Mouse (Mus musculus): Measurements from ENCODE around the gene Stk38. TPM values are rescaled to one million over a fixed set of nuclear protein-coding genes. Genes with fewer than 3 reads are reported as not detected.

Stk38 gene
- total RNA-seq, 4 experiments from 2014 or later, result 46.7 to 54.7 (median 48.4) TPM

DNA sequence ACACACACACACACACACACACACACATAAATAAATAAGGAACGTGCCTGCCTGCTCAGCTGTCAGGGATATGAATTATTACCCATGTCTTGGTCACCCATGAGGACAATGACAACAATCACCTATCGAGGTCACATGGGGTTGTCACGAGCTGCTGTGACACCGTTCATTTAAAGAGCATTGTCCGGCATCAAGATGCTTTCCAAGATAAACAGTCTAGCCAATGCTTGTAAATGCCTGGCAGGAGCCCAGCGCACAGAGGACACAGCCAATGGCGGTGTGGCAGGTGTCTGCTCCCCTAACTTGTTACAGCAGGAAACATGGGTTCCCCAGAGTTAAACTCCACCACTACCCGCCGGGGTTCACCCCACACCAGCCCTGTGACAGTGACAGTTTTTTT lies 79.8 kb downstream of the Stk38 start:
- no peak for DNase-seq (ENCODE audit: low spot score in 2 of 2)

DNA sequence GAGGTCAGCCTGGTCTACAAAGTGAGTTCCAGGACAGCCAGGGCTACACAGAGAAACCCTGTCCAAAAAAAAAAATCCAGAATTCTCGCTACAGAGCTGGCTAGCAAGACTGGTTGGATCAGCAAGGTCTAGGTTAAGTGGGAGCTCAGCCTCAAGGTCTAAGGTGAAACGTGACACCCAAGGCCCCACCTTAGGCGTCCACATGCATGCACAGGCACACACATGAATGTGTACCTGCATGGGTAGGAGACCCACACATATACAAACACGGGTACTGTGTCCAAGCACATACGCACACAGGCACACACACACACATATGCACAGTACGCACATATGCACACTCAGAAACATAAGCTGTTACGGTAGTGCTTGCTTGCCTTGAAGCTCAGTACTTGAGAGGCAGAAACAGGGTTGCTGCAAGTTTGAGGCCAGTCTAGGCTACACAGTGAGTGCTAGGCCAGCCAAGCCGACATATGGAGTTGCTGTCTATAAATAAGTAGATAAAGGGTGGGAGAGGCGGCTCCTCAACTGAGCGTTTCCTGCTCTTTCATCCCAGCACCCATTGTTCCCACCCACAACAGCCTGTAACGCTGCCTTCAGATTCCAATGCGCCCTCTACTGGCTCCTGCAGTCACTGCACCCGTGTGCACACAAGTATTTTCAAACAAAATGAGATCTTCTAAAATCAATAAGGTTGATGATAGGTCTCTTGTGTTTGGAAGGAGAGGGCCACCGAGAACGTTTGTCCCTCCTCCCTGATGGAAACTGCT lies 80.7 kb downstream of the Stk38 start:
- no peak for DNase-seq (ENCODE audit: low spot score in 2 of 2)

DNA sequence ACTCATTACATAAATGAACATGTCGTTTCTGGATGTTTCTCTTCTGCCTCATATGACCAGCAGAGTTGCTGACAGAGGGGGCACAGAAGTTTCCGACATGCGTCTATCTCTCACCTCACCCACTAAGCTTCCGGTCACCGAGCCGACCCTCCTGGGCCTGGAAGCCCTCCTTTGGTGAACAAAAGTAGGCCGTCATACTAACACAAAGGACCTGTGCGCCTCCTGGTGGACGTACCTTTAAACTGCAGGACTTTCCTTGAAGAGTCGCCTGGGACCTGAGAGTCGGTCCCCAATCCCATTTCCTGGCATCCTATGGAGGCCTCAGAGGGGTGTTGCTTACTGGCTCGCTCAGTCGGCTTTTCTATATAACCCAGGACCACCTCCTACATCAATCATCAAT lies 81.4 kb downstream of the Stk38 start:
- DNase-seq (ENCODE audit: low spot score in 2 of 2), result peak; percentile 65 to 80

DNA sequence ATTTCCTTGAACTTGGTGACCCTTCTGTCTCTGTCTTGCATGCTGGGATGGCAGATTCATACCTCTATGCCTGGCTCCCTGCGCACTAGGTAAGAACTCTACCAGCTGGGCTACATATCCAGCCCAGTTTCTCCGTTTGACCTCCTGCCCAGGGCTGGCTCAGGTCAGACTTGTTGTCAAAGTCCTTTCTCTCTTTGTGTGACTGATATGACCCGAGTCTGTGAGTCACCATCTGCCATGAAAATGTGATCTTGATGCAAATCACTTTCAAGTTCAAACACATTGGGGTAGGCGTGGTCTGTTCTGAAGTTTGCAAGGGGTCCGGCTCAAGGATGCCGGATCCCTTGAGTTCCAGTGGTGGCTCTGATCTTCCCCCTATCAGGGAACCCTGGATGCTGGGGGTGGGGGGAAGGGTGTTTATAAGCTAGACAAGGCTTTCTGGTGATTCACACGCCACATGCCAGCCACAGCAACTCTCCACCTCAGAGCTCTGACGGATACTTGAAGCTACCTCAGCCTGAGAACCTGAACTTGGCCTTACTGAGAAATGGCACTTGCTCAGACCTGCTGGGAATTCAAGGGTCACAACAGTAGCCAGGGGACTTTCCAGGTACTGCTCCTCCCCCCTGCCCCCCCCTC lies 82.7 kb downstream of the Stk38 start:
- DNase-seq (ENCODE audit: low spot score in 2 of 2), result no peak

DNA sequence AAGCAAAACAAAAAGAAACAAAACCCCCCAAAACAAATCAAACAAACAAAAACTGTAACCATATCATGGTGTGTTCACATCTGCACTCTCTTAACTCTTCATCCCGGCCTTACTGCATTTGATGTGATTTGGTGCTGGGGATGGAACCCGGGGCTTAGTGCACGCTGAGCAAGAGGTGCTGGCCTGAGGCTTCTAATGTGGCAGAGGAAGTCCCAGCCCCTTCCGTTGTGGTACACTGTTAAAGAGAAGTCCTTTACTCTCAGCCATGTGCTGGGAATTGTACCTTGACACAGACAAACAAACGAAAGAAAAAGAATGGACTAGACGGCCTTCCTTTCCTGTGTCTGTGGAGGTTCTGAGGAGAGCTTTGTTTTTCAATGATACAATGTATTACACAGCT lies 85.7 kb downstream of the Stk38 start:
- no peak for DNase-seq (ENCODE audit: low spot score in 2 of 2)

DNA sequence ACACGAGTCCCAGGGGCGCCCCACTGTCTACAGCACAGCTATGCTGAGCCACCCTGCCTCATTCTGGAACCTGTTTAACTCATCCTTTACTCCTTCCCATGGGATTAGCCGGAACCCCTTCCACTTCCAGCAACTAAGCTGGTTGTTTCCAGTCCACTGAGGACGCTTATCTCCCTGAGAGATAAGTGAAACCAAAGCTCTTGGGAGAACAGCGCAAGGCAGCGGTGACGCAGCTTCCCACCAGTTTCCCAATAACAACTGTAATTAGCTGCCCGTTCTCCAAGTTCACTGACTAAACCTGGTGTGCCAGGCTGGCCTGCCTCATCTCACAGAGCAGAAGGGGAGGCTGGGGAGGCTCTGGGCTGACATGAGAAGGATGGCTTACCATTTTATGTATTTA lies 86.7 kb downstream of the Stk38 start:
- no peak for DNase-seq (ENCODE audit: low spot score in 2 of 2)

Other genes starting within 250 kb of the Stk38 start
- 1 to 10 TPM; 2.1 to 3.4 (median 2.7) TPM for gene Mapk13, start 238.7 kb downstream of the Stk38 start, total RNA-seq (2022)
- 10 to 100 TPM; 44.2 to 56.6 (median 52.6) TPM for gene Brpf3, start 206.9 kb downstream of the Stk38 start, total RNA-seq (2022)
- 1 to 10 TPM in 3 of 4 experiments, under 1 TPM in 1; 0.91 to 1.4 (median 1.1) TPM for gene Pnpla1, start 149.6 kb downstream of the Stk38 start, total RNA-seq (2022)
- gene 4930539E08Rik, start 92.7 kb downstream of the Stk38 start, total RNA-seq (2022), result 10 to 100 TPM; 10.5 to 12.1 (median 10.8) TPM
- gene Pxt1, start 64.2 kb downstream of the Stk38 start, total RNA-seq (2022), result not detected
- 10 to 100 TPM; 57.5 to 72.8 (median 64.2) TPM for gene Kctd20, start 56.0 kb downstream of the Stk38 start, total RNA-seq (2022)
- gene Srsf3, start 24.6 kb upstream of the Stk38 start, total RNA-seq (2022), result 100 to 1,000 TPM; 101 to 142 (median 115) TPM
- gene Cdkn1a, start 83.0 kb upstream of the Stk38 start, total RNA-seq (2022), result 10 to 100 TPM; 18.9 to 27.0 (median 19.5) TPM
- under 1 TPM in 1 of 4 experiments, not detected in 3; 0.14 TPM for gene Rab44, start 106.2 kb upstream of the Stk38 start, total RNA-seq (2022)
- 100 to 1,000 TPM; 167 to 193 (median 174) TPM for gene Cpne5, start 230.2 kb upstream of the Stk38 start, total RNA-seq (2022)

Measured in left cerebral cortex, adult 8-10 months (tissue).